Mouse (Mus musculus): ENCODE data around the gene Cypt1. TPM values are rescaled to one million over a fixed set of nuclear protein-coding genes. Genes with fewer than 3 reads are reported as not detected.

The Cypt1 gene
- not detected in 2 replicates for polyA plus RNA-seq (2016; fragmentation: Nextera tagmentation; extraction: Ambion mirVana)

GRCm38 (mm10) chrX:16522569-16522968 is at the start of gene Cypt1:
Gene Cypt1, plus strand, starts transcription at chrX:16522869.
- Histone ChIP-seq H3K36me3 (no peaks in the 10 kb centered on the region), H3K27me3 (ENCODE audit: low read depth, poor library complexity, severe bottlenecking) (no peaks in the 10 kb centered on the region), H3K27ac (no peak within 1 kb of the TSS), H3K9me3 (replicated peaks) (no peaks in the 10 kb centered on the region), H3K4me1 (no peaks in the 10 kb centered on the region), H3K4me3 (no peak within 1 kb of the TSS)
- DNase-seq (ENCODE audit: low spot score): no peak
- 95% methylated on average over 3 of the region's 3 CpGs for WGBS

GRCm38 (mm10) chrX:16546806-16547205 is 24.1 kb downstream of the Cypt1 start:
- Histone ChIP-seq H3K9me3 (replicated peaks) (no peaks in the 10 kb centered on the region), H3K4me3 (no peak overlapping the region), H3K4me1 (no peaks in the 10 kb centered on the region), H3K27ac (no peak overlapping the region), H3K27me3 (ENCODE audit: low read depth, poor library complexity, severe bottlenecking) (no peaks in the 10 kb centered on the region), H3K36me3 (no peaks in the 10 kb centered on the region)
- DNase-seq (ENCODE audit: low spot score): no peak

- Histone ChIP-seq H3K9me3 (replicated peaks) (no peaks in the 10 kb centered on the region), H3K27me3 (ENCODE audit: low read depth, poor library complexity, severe bottlenecking) (no peaks in the 10 kb centered on the region), H3K4me1 (no peaks in the 10 kb centered on the region), H3K4me3 (no peak overlapping the region), H3K27ac (no peak overlapping the region), H3K36me3 (no peaks in the 10 kb centered on the region)
- no peak for DNase-seq (ENCODE audit: low spot score)
- WGBS: 58% methylated on average over 1 of the region's 1 CpGs
Measured at GRCm38 (mm10) chrX:16557061-16557460, 34.4 kb downstream of the Cypt1 start.

GRCm38 (mm10) chrX:16558501-16558900 is 35.8 kb downstream of the Cypt1 start:
- H3K4me1 ChIP-seq: no peaks in the 10 kb centered on the region
- H3K27ac ChIP-seq: no peak overlapping the region
- H3K4me3 ChIP-seq: no peak overlapping the region
- DNase-seq (ENCODE audit: low spot score): no peak
- H3K9me3 ChIP-seq (replicated peaks): no peaks in the 10 kb centered on the region
- no peaks in the 10 kb centered on the region for H3K27me3 ChIP-seq (ENCODE audit: low read depth, poor library complexity, severe bottlenecking)
- H3K36me3 ChIP-seq: no peaks in the 10 kb centered on the region

Other genes starting within 250 kb of the Cypt1 start
- gene Maoa, start 96.8 kb downstream of the Cypt1 start, polyA plus RNA-seq (2016; fragmentation: Nextera tagmentation; extraction: Ambion mirVana): 12.7 TPM in 2 replicates

All from limb, embryonic 10.5 days (tissue).